23 mouse cellular contexts compared by ENCODE assay signal in the genomic region with DNA sequence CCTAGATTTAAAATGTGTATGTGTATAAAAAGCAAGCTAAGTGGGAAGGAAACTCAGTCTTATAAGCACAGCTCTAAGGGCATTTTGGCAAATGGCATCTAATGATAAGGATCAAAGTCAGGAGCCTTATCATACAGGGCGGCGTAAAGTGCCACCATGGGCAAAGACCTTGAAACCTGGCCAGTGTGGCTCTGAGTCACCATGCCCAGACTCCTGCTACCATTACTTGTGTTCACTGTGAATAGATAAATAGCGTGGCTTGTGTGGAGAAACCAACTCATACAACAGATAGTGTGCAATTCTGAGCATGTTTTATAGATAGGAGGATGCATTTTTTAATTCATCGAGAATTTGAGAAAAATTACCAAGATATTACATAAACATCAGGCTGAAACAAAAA. TPM values are rescaled to one million over a fixed set of nuclear protein-coding genes. Genes with fewer than 3 reads are reported as not detected.
A peak's percentile ranks its signal among the peaks of the same experiment; 100 is the strongest.
DNase-seq lines count a peak whose midpoint lies in the region; ATAC-seq lines count a peak whose summit lies in the region.
"Had no signal": no experiment of that assay in that cellular context is flagged by ENCODE, and none has a peak within 500 bp of the region (broad histone marks: within the 10 kb centered on the region; RNA-seq: fewer than 3 reads in every experiment).

No protein-coding gene starts in this region.

- no peak overlapping the region for H3K27ac ChIP-seq in midbrain, embryonic 11.5 days (ENCODE audit: low read depth, low read length)
- H3K27ac ChIP-seq in midbrain, embryonic 14.5 days (replicated peaks; ENCODE audit: low read depth, low read length) = no peak overlapping the region
- H3K27ac ChIP-seq in forebrain, embryonic 14.5 days (ENCODE audit: low read depth, low read length) = no peak overlapping the region
- no peak overlapping the region for H3K27ac ChIP-seq in forebrain, embryonic 13.5 days
- H3K27ac ChIP-seq: embryonic facial prominence, embryonic 10.5 days; embryonic facial prominence, embryonic 13.5 days; forebrain, embryonic 12.5 days; heart, embryonic 15.5 days; hindbrain, embryonic 10.5 days; hindbrain, embryonic 13.5 days; intestine, embryonic 15.5 days had no signal

- no peak overlapping the region for H3K4me3 ChIP-seq in midbrain, embryonic 11.5 days (ENCODE audit: low read depth, low read length)
- H3K4me3 ChIP-seq in midbrain, embryonic 14.5 days (replicated peaks; ENCODE audit: low read depth, low read length) = no peak overlapping the region
- no peak overlapping the region for H3K4me3 ChIP-seq in forebrain, embryonic 14.5 days (ENCODE audit: low read depth, low read length)
- H3K4me3 ChIP-seq in forebrain, embryonic 13.5 days = no peak overlapping the region
- H3K4me3 ChIP-seq: embryonic facial prominence, embryonic 10.5 days; embryonic facial prominence, embryonic 13.5 days; erythroblast, embryonic 14.5 days; forebrain, embryonic 12.5 days; heart, embryonic 12.5 days; heart, embryonic 15.5 days; hindbrain, embryonic 10.5 days; hindbrain, embryonic 13.5 days; intestine, embryonic 15.5 days had no signal

- H3K4me2 ChIP-seq in midbrain, embryonic 11.5 days = no peak overlapping the region
- no peak overlapping the region for H3K4me2 ChIP-seq in midbrain, embryonic 14.5 days (ENCODE audit: low read length)
- no peak overlapping the region for H3K4me2 ChIP-seq in forebrain, embryonic 14.5 days (ENCODE audit: low read length)
- H3K4me2 ChIP-seq in forebrain, embryonic 13.5 days = no peak overlapping the region
- H3K4me2 ChIP-seq: embryonic facial prominence, embryonic 13.5 days; forebrain, embryonic 12.5 days; heart, embryonic 12.5 days; heart, embryonic 15.5 days; hindbrain, embryonic 13.5 days; intestine, embryonic 15.5 days had no signal

- H3K4me1 ChIP-seq in midbrain, embryonic 11.5 days (ENCODE audit: control insufficient read depth, insufficient read depth, low read length) = no peaks in the 10 kb centered on the region
- peaks cover 4% of the 10 kb centered on the region for H3K4me1 ChIP-seq in midbrain, embryonic 14.5 days (ENCODE audit: control insufficient read depth, insufficient read depth, low read length)
- no peaks in the 10 kb centered on the region for H3K4me1 ChIP-seq in forebrain, embryonic 14.5 days (ENCODE audit: control insufficient read depth, insufficient read depth, low read length)
- peaks cover 13% of the 10 kb centered on the region for H3K4me1 ChIP-seq in forebrain, embryonic 13.5 days
- H3K4me1 ChIP-seq: embryonic facial prominence, embryonic 10.5 days; embryonic facial prominence, embryonic 13.5 days; heart, embryonic 12.5 days; intestine, embryonic 15.5 days had no signal

- no peak for ATAC-seq in midbrain, embryonic 11.5 days (ENCODE audit: low FRiP score)
- no peak for ATAC-seq in midbrain, embryonic 14.5 days (ENCODE audit: low FRiP score, low TSS enrichment)
- no peak for ATAC-seq in forebrain, embryonic 14.5 days
- no peak for ATAC-seq in forebrain, embryonic 13.5 days
- ATAC-seq: intestine, embryonic 15.5 days; Patski had no signal

- H3K36me3 ChIP-seq in midbrain, embryonic 11.5 days (ENCODE audit: control insufficient read depth, insufficient read depth, low read length) = no peaks in the 10 kb centered on the region
- H3K36me3 ChIP-seq in midbrain, embryonic 14.5 days (ENCODE audit: control insufficient read depth, insufficient read depth, low read length) = no peaks in the 10 kb centered on the region
- no peaks in the 10 kb centered on the region for H3K36me3 ChIP-seq in forebrain, embryonic 14.5 days (ENCODE audit: control insufficient read depth, insufficient read depth, low read length)
- H3K36me3 ChIP-seq in forebrain, embryonic 13.5 days (ENCODE audit: poor library complexity, severe bottlenecking) = no peaks in the 10 kb centered on the region
- H3K36me3 ChIP-seq: embryonic facial prominence, embryonic 10.5 days; embryonic facial prominence, embryonic 13.5 days; forebrain, embryonic 12.5 days; heart, embryonic 12.5 days; heart, embryonic 15.5 days; hindbrain, embryonic 10.5 days; hindbrain, embryonic 13.5 days; intestine, embryonic 15.5 days had no signal

- peak; percentile 60 for DNase-seq in midbrain, embryonic 11.5 days (ENCODE audit: low spot score, missing footprints)
- no peak for DNase-seq in midbrain, embryonic 14.5 days
- DNase-seq in adrenal gland, adult 2 months = peak; percentile 86
- peak; percentile 68 for DNase-seq in adrenal gland, postnatal 14 days
- no peak for DNase-seq in kidney, adult 18-20 months
- DNase-seq in forebrain, embryonic 14.5 days (ENCODE audit: low spot score) = no peak
- DNase-seq: embryo, embryonic 11 days; gastrocnemius, postnatal 25 days; heart, adult 18-20 months; heart, postnatal 10 days; heart, postnatal 36 days; kidney, adult 11 months had no signal

- no peaks in the 10 kb centered on the region for H3K9me3 ChIP-seq in midbrain, embryonic 11.5 days (ENCODE audit: control insufficient read depth, low read length)
- H3K9me3 ChIP-seq in midbrain, embryonic 14.5 days (ENCODE audit: control insufficient read depth, low read length) = no peaks in the 10 kb centered on the region
- H3K9me3 ChIP-seq in forebrain, embryonic 14.5 days (replicated peaks; ENCODE audit: control insufficient read depth, low read length) = no peaks in the 10 kb centered on the region
- H3K9me3 ChIP-seq in forebrain, embryonic 13.5 days (replicated peaks) = no peaks in the 10 kb centered on the region
- H3K9me3 ChIP-seq: embryonic facial prominence, embryonic 10.5 days; embryonic facial prominence, embryonic 13.5 days; forebrain, embryonic 12.5 days; heart, embryonic 12.5 days; heart, embryonic 15.5 days; hindbrain, embryonic 10.5 days; hindbrain, embryonic 13.5 days; intestine, embryonic 15.5 days had no signal

- WGBS in midbrain, embryonic 11.5 days = 90% methylated on average over 4 of the region's 4 CpGs
- 96% methylated on average over 4 of the region's 4 CpGs for WGBS in midbrain, embryonic 14.5 days
- 94% methylated on average over 4 of the region's 4 CpGs for WGBS in forebrain, embryonic 14.5 days
- WGBS in forebrain, embryonic 13.5 days = 93% methylated on average over 4 of the region's 4 CpGs

- no peak overlapping the region for H3K9ac ChIP-seq in midbrain, embryonic 11.5 days (ENCODE audit: low read length)
- H3K9ac ChIP-seq in midbrain, embryonic 14.5 days (replicated peaks; ENCODE audit: low read length) = no peak overlapping the region
- H3K9ac ChIP-seq in forebrain, embryonic 14.5 days (ENCODE audit: low read length) = no peak overlapping the region
- no peak overlapping the region for H3K9ac ChIP-seq in forebrain, embryonic 13.5 days
- H3K9ac ChIP-seq: embryonic facial prominence, embryonic 13.5 days; forebrain, embryonic 12.5 days; heart, embryonic 12.5 days; heart, embryonic 15.5 days; hindbrain, embryonic 13.5 days; intestine, embryonic 15.5 days had no signal

- no peaks in the 10 kb centered on the region for H3K27me3 ChIP-seq in midbrain, embryonic 11.5 days (ENCODE audit: control insufficient read depth, insufficient read depth, low read length)
- H3K27me3 ChIP-seq in midbrain, embryonic 14.5 days (ENCODE audit: control insufficient read depth, insufficient read depth, low read length) = no peaks in the 10 kb centered on the region
- H3K27me3 ChIP-seq in forebrain, embryonic 14.5 days (replicated peaks; ENCODE audit: control insufficient read depth, insufficient read depth, low read length) = no peaks in the 10 kb centered on the region
- no peaks in the 10 kb centered on the region for H3K27me3 ChIP-seq in forebrain, embryonic 13.5 days
- H3K27me3 ChIP-seq: embryonic facial prominence, embryonic 13.5 days; forebrain, embryonic 12.5 days; heart, embryonic 12.5 days; heart, embryonic 15.5 days; hindbrain, embryonic 13.5 days; intestine, embryonic 15.5 days; Patski had no signal

RNA-seq across cellular contexts. Expression of gene Tspan5, which starts 30.0 kb away (rescaled TPM):
- 46.6 and 48.6 TPM in 2 replicates for polyA plus RNA-seq in midbrain, embryonic 11.5 days (2014; fragmentation: Nextera tagmentation; extraction: Ambion mirVana)
- 104 and 119 TPM in 2 replicates for polyA plus RNA-seq in midbrain, embryonic 14.5 days (2014; fragmentation: Nextera tagmentation; extraction: Ambion mirVana)
- 10 to 100 TPM; 47.3 to 67.5 TPM for total RNA-seq in adrenal gland, adult 2 months (2021)
- polyA plus RNA-seq in adrenal gland, adult 2 months (2012; rRNA removed) = 32.3 and 40.3 TPM in 2 replicates
- total RNA-seq in adrenal gland, postnatal 14 days (2021) = 38.2 and 39.1 TPM in 2 replicates
- 79.7 and 82.3 TPM in 2 replicates for polyA plus RNA-seq in forebrain, embryonic 14.5 days (2014; fragmentation: Nextera tagmentation; extraction: Ambion mirVana)
- polyA plus RNA-seq in forebrain, embryonic 13.5 days (2015; fragmentation: Nextera tagmentation; extraction: Ambion mirVana) = 60.2 and 62.7 TPM in 2 replicates

Comparison
In these comparisons a context has a peak if more than half of its experiments do, and no peak if none do; other contexts are left out.
1. DNase-seq: peak in midbrain, embryonic 11.5 days (single experiment), adrenal gland, adult 2 months (single experiment) and adrenal gland, postnatal 14 days (single experiment); none in midbrain, embryonic 14.5 days (single experiment), kidney, adult 18-20 months (single experiment) and forebrain, embryonic 14.5 days (single experiment).